Mouse (Mus musculus) ES-CJ7 (cell line): ENCODE results near the gene Baiap2l1.
A peak's percentile ranks its signal among the peaks of the same experiment; 100 is the strongest.
"Not testable (repeated sequence)": the region's sequence is repeated elsewhere in the genome, so short reads cannot be mapped to it uniquely, and the experiment has no call there.

Experiments
- DNase-seq: peaks from one replicate; pipeline ENCODE4 v3.0.0; 2011; ENCODE audit warnings: low read depth, low spot score

Gene Baiap2l1

DNA sequence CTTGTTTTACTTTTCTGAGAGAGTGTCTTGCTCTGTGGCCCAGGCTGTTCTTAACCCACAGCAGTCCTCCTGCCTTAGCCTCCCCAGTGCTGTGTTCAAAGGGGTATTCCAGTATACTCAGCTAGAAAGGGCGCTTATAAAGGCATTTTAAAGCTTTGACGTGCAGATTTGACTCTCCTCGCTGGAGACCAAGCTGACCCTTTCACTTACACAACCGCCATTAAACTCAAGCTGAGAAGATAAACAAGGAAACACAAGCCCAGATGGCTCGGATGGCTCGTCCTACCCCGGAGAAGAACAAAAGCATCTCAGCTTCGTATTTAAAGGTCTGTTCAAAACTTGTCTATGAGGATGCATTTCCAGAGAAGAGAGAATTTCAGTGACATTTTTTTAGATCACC is 6.7 kb downstream of the Baiap2l1 start:
- peak; percentile 20 for DNase-seq

DNA sequence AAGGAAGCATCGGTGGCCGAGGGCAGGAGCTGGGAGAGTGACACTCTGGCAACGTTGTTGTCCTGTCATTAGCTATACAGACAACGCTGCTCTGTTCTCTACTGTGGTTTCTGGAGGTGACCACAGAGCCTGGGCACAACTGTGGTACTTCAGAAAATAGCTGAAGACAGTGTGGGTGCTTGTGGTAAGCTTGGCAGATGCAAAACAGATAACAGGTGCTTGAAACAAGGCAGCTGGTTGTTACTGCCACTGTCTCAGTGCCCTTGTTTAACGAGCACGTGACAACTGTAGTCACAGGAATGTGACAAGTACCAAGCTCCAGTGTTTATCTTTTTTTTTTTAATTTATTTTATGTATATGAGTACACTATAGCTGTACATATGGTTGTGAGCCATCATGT is 13.3 kb downstream of the Baiap2l1 start:
- DNase-seq = no peak

DNA sequence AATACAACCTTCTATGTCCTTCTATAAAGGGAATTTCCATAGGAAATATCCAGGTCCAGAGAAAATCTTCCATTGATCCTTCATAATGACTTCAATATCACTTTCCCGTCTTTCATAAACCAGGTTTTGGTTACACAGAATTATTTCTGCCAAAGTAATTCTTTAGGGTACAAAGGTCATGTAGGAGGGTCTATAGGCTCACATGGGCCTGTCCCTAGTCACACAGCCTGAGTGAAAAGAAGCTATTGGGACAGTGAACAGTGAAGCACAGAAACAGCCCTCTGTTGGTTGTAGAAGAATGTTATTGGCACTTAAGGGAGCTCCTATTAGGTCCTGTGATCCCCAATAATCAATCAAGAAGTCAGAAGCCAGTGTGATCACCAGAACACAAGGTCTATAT is 16.8 kb downstream of the Baiap2l1 start:
- DNase-seq = no peak

DNA sequence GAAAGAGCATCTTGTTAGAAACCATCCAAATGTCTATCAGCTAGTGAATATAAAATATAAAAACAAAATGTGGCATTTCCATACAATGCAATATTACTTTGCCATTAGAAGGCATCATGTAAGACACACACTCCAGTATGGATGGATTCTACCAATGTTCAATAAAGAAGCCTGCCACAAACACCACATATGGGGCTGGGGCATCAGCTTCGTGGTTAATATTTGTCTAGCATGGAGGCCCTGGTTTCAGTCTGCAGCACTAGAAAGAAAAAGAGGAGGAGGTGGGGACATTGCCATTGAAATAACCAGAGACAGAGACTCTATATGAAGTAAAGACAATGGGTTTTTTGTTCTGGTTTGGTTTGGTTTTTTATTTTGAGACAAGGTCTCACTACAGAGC is 19.1 kb downstream of the Baiap2l1 start:
- DNase-seq = no peak

DNA sequence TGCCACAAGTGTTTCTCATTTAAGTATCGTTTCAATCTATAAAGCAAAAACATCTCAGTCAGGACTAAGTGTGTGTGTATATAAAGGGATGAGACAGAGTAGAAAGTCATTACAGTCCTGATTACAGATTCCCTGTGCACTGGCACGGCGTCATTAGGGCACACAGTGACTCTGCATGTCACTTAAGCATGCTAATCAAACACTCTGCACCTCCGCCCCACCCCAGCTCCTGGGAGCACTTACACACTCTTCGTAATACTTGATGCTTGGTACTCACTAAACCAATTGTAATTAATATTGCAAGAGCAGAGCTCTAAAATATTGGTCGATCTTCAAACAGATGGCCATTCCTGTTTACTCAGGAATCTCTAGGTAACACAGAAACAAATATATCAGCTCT is 22.6 kb downstream of the Baiap2l1 start:
- not testable (repeated sequence) for DNase-seq

DNA sequence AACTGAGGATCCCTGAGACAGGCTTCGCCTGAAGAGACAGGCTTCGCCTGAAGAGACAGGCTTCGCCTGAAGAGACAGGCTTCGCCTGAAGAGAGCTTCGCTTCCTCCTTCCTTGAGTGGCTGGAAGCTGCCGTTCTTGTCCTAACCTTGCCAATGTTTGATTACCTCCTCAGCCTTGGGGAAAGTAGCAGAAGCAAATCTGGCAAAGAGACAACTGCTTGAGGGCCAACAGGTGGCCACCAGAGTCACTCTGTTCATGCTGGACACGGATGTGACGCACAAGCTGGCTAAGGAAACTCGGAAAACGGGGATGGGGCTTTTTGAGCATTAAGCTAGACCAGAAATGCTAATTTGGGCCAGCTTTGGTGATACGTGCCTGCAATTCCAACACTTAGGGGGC is 23.9 kb downstream of the Baiap2l1 start:
- DNase-seq = no peak

DNA sequence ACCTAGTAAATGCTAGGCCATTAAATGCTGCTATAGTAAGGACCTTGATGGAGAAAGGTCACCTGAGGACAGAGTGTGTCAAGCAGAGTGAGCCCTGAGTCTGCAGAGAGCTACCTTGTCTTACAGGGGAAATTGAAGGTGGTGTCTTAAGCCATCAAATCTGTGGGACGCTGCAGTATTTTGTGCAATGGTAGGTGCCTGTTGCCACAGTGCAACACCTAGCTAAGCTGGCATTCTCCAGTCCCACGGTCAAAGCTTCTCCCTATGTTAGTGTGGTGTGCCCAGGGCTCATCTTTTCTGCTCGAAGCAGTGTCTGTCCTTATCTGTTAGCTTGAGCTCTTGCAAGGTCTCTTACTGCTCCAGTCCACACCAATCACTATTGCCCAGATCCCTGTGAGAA is 35.2 kb downstream of the Baiap2l1 start:
- DNase-seq = no peak

DNA sequence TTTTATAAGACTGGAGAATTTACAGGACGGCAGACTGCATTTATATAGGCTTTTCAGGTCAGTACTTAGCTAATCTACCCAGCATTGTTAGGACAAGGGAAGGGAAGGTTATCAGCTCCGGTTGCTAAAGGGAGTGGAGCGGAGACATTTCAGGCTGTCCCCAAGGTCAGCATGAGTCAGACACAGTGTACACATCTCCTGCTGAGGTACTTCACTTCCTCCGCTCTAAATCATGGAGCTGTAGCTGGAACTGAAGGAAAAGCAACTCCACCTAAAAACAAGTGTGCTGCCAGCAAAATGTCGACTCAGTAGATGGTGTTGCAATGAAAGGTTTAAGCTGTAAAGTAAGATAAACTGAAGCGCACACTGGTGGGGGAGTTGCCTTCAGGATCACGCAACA is 36.2 kb downstream of the Baiap2l1 start:
- peak; percentile 55 for DNase-seq

DNA sequence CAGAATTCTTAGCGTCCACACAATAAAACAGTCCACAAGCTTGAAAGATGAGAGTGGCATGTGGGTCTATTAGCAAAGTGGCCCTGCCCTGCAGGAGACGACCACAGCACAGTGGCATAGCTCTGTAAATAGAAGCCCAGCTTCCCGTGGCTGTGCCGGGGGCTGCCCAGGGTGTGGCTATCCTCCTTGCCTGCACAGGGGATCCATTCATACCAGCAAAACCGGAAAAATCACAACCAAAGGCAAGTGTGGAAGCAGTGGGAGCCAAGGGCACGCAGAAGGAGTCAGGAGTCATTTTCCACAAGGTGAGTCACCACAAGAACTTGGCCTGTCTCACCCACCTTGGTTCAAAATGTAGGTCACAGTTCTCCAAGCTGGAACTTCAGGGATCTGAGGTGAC is 39.6 kb downstream of the Baiap2l1 start:
- DNase-seq = no peak

DNA sequence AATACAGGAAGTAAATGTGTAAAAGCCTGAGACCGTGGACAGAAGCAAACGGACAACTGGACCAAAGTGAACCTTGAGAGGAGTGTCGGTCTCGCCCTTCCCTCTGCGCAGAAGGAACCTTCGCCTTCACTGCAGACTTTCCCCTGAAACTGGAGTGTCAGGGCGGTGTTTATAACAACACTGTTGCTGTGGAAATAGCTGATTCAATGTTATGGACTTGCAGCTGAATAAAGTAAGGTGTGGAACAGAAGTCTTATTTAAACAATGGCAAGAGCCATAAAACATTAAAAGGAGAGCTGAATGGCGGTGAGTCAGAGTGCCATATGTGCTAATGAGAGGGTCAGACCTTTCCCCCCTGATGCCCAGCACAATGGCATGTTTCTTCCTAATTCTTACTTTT is 40.5 kb downstream of the Baiap2l1 start:
- DNase-seq = no peak

DNA sequence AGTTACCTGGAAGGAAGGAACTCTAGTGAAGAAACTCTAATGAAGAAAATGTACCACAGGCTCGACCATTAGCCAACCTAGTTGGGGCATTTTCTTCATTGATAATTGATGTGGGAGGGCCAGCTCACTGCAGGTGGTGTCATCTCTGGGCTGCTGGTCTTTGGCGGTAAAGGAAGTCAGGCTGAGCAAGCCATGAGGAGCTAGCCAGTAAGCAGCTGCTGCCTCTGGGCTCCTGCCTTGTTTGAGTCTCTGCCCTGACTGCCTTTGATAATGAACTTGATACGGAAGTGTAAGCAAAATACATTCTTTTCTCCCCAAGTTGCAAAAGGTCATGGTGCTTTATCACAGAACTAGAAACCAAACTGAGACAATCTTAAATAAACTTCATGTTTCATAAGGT is 41.5 kb downstream of the Baiap2l1 start:
- no peak for DNase-seq

DNA sequence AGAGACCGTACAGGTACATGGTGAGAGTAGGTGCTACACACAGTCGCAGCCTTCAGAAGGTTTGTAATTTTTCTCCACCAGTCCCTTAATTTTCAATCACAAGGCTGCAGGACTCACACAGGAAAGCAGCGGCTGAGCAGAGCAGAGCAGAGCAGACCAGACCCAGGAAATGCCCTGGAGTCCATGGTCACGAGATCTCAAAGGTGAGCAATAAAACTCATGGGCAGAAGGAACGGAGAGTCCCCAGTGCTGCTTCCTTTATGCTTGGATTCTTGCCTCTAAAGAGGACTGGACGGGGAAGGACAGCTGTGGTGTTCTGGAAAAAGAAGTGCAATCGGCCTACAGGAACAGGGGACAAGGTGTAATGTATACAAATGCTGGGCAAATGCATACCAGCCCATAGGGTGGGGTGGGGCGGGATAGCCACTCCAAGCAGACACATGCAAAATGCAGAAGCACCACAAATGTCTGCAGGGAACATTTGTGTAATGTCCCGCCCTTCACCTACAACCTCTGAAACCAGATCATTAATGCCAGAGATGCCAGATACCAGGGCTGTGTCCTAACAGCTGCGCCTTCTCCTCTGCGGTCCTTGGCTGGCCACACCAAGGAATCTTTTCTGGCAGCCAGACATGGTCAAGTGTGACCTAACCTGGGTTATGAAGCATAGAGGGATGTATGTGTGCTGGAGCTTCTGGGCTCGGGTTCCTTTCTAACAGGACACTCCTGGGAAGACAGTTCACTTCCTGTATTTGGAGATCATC is 43.0 kb downstream of the Baiap2l1 start:
- no peak for DNase-seq

DNA sequence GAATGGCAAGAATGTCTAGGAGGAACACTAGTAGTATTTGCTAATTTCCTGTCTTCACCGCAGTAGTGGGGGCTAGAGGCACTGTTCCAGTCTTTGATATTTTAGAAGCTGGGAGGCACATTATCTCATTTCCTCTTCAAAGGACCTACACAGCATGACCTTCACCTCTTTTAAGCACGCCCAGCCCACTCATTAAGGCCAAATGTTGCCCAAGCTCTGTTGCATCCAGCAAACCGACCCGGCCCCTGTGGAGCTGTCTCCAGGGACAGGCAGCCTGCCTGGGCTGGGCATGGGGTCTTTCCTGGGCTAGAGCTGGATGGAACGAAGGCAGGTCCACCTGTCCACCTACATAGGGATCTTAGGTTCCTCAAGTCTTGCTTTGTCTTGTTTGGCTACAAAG is 44.6 kb downstream of the Baiap2l1 start:
- peak; percentile 59 for DNase-seq

DNA sequence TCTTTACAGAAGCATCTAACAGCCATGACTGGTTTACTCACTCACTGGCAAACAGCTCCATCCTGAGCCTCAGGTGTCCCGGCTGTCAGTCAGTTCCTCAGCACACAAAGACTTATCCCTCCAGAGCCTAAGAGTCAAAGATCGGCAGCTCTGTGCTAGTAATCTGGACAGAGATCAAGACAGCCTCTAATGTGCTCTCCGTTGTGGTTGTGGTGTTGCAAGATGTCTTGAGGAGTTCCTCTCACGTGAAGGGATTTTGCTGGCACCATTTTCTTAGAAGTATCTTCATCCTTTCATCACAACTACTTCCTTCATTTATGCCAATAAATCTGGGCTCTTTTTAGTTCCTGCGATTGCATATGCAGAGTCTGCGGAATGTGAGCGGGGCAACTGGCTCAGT is 45.7 kb downstream of the Baiap2l1 start:
- DNase-seq = no peak

DNA sequence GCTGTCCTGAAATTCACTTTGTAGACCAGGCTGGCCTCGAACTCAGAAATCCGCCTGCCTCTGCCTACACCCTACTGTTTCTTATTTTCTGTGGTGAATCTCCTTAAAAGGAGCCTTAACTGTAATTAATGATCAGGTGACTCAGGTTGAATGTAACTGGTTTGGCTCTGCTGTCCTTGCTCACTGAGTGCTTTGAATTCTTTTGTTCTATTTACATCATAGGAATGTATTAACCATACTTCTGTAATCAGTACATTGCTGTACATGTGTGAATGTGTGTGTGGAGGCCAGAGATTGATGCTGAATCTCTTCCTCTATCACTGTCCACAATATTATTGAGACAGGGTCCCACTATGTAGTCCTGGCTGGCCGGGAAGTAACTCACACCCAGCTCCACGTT is 49.0 kb downstream of the Baiap2l1 start:
- DNase-seq = no peak

DNA sequence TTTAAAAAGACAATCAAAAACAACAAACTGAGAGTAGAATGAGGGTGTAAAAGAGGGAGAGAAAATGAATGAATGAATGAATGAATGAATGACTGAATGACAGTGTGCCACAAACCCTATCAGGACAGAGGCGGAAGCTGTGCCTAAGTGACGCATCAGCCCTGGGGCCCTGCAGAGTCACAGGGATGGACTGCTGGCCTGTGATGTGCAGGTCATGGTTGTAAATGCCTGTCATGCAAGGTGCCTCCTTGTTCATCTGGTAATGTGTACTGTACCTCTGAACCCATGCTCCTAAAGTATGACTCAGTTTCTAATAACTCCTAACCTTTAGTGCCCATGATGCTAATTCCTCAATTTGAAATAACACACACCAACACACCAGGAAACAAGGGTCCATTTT is 54.8 kb downstream of the Baiap2l1 start:
- DNase-seq = no peak

DNA sequence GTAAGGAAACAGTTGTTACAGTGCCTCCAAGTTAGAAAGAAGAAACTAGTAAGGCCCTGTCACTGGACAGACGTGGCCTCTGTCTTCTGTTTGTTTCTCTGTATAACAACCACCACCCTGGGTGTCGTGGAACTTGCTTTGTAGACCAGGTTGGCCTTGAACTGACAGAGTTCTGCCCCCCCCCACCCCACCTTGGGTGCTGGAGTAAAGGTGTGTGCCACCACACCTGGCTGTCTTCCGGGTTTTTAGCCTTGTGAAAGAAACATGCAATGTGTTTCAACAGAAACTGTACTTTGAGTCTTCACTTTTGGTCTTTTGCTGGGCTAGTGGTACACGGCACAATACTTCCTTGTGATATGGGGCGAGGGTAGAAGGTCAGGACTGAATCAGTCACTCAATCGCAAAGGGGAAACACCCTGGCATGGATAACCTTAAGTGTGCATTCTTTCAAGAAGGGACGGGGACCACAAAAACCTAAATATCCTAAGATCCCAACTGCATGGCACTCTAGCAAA is 61.8 kb downstream of the Baiap2l1 start:
- no peak for DNase-seq

DNA sequence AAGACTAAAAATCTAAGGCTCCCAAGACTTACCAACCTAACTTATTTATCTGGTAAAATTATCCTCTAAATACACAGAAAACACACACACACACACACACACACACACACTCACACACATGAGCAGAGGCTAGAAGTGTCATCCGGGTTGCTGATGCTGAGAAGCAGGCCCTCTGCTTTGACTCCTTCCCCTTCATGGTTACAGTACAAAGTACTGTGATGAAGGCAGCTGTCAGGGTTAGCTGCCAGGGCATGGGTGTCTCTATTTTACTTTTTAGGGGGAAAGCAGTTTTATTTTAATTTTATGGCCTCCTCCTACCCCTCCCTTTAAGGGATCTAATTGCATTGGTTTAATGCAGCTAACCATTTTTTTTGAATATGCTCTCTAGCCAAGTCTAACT is 62.6 kb downstream of the Baiap2l1 start:
- DNase-seq = no peak

DNA sequence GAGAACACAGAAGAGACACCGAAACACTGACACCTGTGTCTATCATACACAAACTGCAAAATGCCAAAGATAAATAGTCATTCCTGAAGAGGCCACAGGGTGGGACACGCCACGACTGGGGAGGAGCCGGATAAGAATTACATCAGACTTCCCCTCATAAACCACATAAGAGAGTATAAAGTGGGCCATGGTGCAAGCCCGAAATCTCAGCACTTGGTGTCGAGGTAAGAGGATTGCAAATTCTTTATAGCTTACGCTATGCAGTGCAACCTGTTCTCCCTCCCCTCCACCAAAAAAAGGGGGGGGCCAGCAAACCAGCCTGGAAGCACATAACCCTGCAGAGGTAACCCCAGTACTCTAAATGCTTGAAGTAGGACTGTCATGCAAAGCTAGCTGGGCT is 63.0 kb downstream of the Baiap2l1 start:
- no peak for DNase-seq

DNA sequence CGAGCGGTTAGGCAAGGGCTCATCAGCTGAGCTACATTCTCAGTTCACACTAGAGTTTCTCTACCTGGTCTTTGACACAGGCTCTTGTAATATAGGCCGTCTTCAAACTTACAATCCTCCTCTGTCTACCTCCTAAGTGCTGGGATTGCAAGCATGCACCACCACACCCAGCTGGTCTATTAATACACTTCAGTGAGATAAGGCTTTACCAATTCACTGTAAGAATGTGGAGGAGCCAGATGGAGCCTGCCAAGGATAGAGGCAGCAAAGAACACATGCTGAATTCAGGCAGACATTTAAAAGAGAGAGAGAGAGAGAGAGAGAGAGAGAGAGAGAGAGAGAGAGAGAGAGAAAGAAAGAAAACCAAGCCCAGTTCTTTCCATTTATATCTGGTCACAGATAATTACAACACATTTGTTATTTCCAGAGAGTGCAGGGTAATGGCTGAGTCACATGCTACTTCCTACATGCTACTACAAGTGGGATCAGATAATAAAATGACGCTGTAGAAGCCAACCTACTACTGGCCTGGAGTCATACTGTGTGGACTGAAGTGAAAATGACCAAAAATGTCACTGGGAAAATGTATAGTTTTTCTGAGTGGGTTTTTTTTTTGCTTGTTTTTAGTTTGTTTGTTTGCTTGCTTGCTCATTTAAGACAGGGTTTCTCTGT is 68.0 kb downstream of the Baiap2l1 start:
- DNase-seq = no peak

DNA sequence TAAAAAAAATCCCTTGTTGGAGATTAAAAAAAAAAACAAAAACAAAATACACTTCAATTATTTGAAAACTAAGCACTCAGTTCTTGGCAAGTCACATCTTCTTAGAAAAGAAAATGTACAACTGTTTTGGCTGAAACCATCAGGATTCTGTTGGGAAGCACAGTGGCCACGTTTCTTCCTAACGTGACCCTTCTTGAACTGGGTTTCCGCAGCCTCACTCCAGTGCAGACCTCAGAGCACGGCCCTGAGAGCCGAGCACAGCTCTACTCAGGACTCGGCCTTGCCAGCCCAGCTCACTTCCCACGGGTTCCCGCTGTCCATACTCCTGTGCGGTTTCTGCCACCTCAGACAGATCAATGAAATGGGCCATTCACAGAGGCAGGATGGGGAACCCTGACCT is 69.5 kb downstream of the Baiap2l1 start:
- DNase-seq = no peak

DNA sequence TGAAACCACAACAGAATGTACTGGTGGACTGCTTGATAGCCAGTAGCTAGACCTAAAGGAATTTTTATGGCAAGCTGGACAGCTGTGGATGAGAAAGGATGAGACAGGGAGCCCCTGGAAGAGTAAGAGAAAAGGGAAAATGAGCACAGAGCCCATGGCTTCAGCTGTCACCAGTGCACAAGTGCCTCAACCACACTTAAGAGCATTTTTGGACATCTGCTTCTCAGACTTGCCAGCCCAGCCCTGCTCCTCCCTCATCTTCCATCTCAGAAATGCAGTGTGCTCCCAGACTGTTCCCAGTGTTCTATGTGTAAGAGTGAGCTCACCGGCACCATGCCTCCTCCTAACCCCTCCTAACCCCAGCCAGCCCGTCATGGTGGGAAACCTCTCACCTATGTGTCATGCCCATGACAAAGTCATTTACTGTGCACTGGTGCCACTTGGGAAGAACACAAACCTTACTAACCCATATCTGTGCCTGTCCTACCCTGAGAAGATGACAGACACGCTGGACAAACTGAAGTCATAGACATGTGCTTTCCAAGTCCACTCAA is 70.6 kb downstream of the Baiap2l1 start:
- DNase-seq = no peak
